Mouse (Mus musculus) CD8-positive naive resting alpha-beta T cell, adult 2 months (primary cell): ENCODE results near the gene Cmas.

ENCODE experiments used
- DNase-seq, 2 experiments: peaks; one replicate each; pipeline ENCODE4 v3.0.0; 2022; ENCODE audit warnings: low read depth in 2 of 2, low spot score in 2 of 2

Gene Cmas

GRCm38 (mm10) chr6:142751365-142751764, 5.1 kb upstream of the Cmas start:
- DNase-seq = no peak

DNA sequence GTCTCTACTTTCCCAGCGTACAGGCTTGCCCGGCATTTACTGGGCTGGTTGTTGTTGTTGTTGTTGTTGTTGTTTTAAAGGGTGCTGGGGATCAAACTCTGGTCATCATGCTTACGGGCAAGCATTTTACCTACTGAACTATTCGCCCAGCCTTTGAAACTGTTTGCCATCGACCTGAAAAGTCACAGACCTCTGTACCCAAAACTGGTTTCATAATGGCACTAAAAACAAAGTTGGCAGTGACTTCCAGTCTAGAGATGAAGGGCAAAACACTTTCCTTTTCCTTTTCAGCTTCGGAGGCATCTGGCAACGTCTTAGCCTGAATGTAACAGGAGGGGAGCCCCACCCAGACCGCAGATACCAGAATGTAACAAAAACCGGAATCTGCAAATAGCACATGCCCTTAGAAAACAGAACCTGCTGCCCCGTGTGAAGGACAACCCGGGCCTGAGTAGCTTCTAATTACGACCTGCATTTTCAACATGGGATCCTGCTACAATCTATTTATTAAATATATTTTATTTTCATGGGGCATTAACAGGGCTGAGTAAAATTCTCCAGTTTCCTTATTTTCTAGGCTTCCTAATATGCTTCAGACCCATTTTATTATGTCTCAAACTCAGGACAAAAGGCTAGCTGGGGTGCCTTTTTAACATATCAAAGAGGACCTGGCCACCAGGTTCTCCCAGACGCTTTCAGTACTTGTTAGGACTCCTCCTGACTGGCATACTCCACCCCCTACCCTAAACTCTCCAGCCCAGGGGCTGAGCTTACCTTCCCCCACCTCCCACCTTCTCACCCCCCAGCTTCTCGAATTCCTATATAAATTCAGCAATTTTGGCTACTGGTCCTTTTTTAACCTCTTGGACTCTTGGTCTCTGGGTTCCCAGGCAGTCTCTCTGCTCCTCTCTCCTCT, 3.9 kb upstream of the Cmas start:
- DNase-seq = peak; percentile 41 to 60

DNA sequence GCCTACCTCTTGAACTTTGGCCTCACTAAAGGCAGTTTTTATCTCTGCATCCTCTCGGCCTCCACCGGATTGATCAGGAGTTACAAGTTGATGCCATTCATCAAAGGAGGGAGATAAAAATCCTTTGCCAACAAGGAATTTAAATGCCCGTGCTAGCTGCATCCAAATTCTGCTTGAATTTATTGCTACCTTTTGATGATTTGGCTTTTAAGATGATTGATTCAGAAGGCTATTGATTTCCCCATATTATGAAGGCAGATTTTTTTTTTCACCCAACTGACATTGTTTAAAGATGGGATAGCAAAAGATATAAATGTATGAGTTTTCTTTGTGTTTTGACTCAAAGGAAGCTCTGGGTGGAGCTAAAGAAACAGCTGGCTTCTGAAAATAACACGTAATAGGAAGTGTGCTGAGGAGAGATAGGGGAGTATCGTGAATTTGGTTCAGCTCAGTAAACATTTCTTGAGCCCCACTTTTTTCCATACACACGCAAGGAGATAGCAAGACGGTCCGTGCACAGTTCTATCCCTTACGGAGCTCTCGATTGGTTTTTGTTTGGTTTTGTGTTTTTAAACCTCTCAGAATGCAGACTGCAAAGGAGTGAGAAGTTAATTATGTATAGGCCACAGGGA, 964 bp downstream of the Cmas start:
- peak in 1 of 2 experiments; percentile 43 for DNase-seq

GRCm38 (mm10) chr6:142757976-142758375, 1.5 kb downstream of the Cmas start:
- no peak for DNase-seq

DNA sequence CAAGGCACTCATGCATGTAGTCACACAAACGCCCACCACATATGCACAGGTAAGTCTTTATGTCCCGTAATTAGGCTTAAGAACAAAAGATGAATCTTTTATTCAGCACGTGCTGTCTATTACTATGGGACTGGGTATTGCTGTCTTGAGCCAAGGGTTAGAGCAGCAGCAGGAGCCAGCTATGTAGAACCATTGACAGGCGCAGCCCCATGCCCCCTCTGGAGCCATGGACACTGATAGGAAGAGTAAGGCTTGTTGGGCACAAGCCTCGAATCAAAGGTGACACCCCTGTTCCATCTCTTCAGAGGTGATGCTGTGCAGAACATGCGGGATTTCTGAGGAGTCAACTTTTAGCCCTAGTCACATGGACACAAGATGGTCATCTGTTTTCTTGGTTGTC, 2.1 kb downstream of the Cmas start:
- DNase-seq = no peak

- no peak for DNase-seq
These were observed 3.1 kb downstream of the Cmas start for GRCm38 (mm10) chr6:142759633-142760032.

GRCm38 (mm10) chr6:142764933-142765332, 8.4 kb downstream of the Cmas start:
- DNase-seq = no peak

- no peak for DNase-seq
These were observed 10.8 kb downstream of the Cmas start for GRCm38 (mm10) chr6:142767305-142767704.

GRCm38 (mm10) chr6:142769896-142770295, 13.4 kb downstream of the Cmas start:
- DNase-seq = no peak

DNA sequence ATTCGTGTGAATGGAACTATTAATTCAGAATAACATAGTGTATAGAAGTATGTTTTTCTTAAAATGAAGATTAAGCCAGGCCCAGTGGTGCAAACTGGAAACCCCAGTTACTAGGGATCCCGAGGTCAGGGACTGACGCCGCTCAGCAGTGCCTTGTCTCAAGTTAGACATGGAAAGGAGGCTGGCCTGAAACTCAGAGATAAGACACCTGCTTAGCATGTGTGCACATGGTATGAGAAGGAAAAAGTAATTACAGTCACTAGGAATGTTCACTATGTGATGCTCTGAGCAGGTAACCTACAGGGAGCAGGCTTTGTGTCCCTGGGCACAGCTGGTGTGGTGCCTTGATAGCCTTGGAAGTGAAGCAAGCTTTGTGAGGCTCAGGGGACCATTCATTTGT, 15.2 kb downstream of the Cmas start:
- no peak for DNase-seq

GRCm38 (mm10) chr6:142773566-142773965, 17.1 kb downstream of the Cmas start:
- no peak for DNase-seq

DNA sequence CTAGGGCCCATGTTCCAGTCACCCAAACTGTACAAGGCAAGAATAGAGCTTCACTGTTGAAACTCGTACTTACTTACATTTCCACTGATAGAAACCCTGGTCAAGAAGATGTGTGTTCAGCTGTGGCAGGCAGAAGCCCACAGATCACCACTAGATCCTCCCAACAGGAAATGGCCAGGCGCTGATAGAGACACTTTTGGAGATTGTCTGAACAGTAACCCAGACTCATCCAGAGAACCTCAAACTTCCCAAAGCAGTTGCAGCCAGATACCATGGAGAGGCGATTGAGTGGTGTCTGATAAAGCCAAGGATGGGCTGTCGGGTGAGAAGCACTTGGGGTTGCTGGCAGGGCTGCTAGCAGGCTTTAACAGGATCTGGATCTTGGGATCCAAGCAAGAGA, 20.4 kb downstream of the Cmas start:
- no peak for DNase-seq

GRCm38 (mm10) chr6:142779045-142779811, 22.7 kb downstream of the Cmas start:
- peak; percentile 23 to 48 for DNase-seq

DNA sequence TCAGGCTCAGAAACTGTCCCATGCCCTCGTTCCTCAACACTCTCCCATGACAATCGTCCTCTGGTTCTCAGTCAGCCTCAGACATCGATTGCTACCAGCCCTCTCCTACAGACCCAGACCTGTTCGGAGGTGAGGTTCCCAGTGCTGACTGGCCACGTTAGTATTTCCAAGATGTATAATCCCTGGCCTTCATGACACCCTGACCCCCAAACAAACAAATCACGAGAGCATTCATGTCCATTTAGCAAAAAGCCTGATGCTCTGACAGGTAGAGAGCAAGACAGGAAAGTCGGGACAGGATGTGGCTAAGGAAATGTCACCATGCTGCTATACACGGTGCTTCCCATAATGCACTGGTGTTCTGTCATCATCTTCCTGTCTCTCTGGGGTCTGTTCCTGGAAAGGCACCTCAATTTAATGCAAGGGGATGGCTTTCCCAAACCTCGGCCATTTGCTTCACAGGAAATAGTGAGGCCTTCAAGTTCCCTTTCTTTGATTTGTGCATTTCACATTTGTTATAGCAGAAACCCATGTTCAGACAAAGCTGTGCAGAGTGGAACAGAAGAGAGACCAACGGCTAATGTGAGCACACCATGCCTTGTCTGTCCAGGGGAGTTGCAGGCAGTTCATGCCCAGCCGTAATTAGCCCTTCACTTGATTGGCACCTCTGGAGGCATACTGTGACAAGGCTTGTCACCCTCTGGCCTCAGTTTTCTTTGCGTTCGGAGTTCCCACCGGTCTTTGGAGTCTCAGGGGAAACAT, 23.5 kb downstream of the Cmas start:
- peak in 1 of 2 experiments; percentile 23 for DNase-seq

DNA sequence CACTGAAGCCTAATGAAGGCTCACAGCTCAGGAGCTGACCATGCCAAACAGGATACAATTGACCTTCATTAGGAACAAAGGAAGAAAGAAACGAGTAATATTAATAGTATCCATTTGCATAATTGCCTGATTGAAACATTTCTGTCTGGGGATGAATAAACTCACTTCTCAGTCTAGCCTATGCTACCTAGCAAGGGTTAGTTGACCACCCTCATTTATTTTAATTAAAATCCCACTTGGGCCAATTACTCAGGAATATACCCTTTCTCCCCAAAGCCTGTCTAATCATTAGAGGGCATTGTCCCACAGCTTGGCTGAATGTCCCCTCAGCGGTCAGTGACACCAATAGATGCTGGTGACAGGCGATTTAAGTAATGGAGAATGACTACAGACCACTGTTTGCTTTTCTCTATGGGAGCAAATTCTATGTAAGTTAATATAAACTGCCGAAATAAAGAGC, 24.1 kb downstream of the Cmas start:
- no peak for DNase-seq

GRCm38 (mm10) chr6:142781286-142781685, 24.8 kb downstream of the Cmas start:
- DNase-seq = no peak

- DNase-seq = peak; percentile 62 to 79
These were observed 28.9 kb downstream of the Cmas start for GRCm38 (mm10) chr6:142785343-142785742.

DNA sequence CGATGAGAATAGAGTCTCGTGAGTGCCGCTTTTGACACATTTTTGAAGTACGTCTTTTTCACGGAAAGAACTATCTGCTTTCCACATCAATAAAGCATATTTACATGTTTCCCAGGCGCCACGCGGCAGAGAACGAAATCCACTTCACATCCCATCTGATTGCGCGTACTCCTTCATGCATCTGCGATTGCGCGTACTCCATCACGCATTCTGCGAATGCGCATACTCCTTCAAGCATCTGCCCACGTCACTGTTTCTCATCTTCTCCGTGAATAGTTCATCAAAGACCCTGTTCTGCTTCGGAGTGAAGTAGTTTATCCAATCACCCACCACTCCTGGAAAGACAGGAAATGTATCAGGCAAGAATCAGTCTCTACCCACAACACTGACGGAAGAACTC, 29.6 kb downstream of the Cmas start:
- DNase-seq = no peak

GRCm38 (mm10) chr6:142788042-142788987, 31.8 kb downstream of the Cmas start:
- DNase-seq = no peak

- no peak for DNase-seq
These were observed 33.2 kb downstream of the Cmas start for GRCm38 (mm10) chr6:142789736-142790135.
